Mouse (Mus musculus): ENCODE measurements at regions not wholly inside any gene's neighbourhood (a gene's known extent, or its start where the extent isn't known, plus 50 kb on each side); places are given as distances from the start of the nearest gene placed in this dataset.
A peak's percentile ranks its signal among the peaks of the same experiment; 100 is the strongest.

DNA sequence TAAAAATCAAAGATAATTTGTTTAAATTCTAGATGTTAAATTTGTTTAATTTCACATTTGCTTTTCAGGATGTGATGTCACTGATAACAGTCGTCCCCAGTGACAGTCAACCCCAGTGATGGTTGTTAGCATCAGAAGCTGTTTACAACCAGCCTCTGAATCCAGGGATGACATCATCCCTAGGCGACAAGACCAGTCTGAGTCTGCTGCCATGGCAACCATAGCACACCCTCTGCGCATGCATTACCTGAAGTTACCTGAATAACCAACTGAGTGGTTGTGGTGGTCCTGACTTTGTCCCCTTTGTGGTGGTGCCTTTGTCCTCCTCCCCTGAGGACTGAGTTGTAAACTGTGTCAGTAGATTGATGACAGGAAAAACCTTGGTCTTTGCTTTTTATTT is 92.0 kb upstream of the Zfp644 start:
- H3K36me3 ChIP-seq (ENCODE audit: control insufficient read depth, insufficient read depth, low read length): no peaks in the 10 kb centered on the region
- H3K9me3 ChIP-seq (ENCODE audit: control insufficient read depth, low read length): no peaks in the 10 kb centered on the region
- no peak overlapping the region for H3K27ac ChIP-seq (replicated peaks in 1 of 2; ENCODE audit: control insufficient read depth in 1 of 2, insufficient read depth in 1 of 2, low read depth in 2 of 2, low read length in 2 of 2)
- H3K4me1 ChIP-seq (ENCODE audit: control insufficient read depth in 2 of 2, insufficient read depth in 2 of 2, low read length in 2 of 2): peaks cover 0 to 3% of the 10 kb centered on the region in 2 experiments; a peak in 3 of 4 replicates
- H3K9ac ChIP-seq (ENCODE audit: low read length): no peak overlapping the region
- no peak for ATAC-seq (ENCODE audit: insufficient number of reproducible peaks, insufficient read depth, low FRiP score, low read depth)
- WGBS: 27% methylated on average over 3 of the region's 3 CpGs
- H3K4me3 ChIP-seq (ENCODE audit: control insufficient read depth in 1 of 2, insufficient read depth in 1 of 2, low read depth in 1 of 2, low read length in 2 of 2): no peak overlapping the region
- H3K27me3 ChIP-seq (ENCODE audit: control insufficient read depth, insufficient read depth, low read length): no peaks in the 10 kb centered on the region
- H3K4me2 ChIP-seq (ENCODE audit: low read length): no peak overlapping the region

GRCm38 (mm10) chr5:106785065-106785464 is 88.0 kb upstream of the Zfp644 start:
- ATAC-seq (ENCODE audit: insufficient number of reproducible peaks, insufficient read depth, low FRiP score, low read depth): no peak
- H3K27me3 ChIP-seq (ENCODE audit: control insufficient read depth, insufficient read depth, low read length): no peaks in the 10 kb centered on the region
- peak overlapping the region; percentile 83 for H3K4me2 ChIP-seq (ENCODE audit: low read length)
- peak overlapping the region; percentile 6 to 35; a peak in 3 of 4 replicates for H3K4me3 ChIP-seq (ENCODE audit: control insufficient read depth in 1 of 2, insufficient read depth in 1 of 2, low read depth in 1 of 2, low read length in 2 of 2)
- H3K27ac ChIP-seq (replicated peaks in 1 of 2; ENCODE audit: control insufficient read depth in 1 of 2, insufficient read depth in 1 of 2, low read depth in 2 of 2, low read length in 2 of 2): no peak overlapping the region
- WGBS: 66% methylated on average over 2 of the region's 2 CpGs
- H3K36me3 ChIP-seq (ENCODE audit: control insufficient read depth, insufficient read depth, low read length): no peaks in the 10 kb centered on the region
- H3K9me3 ChIP-seq (ENCODE audit: control insufficient read depth, low read length): no peaks in the 10 kb centered on the region
- no peak overlapping the region; the same call in 1 of the 2 replicates for H3K9ac ChIP-seq (ENCODE audit: low read length)
- H3K4me1 ChIP-seq (ENCODE audit: control insufficient read depth in 2 of 2, insufficient read depth in 2 of 2, low read length in 2 of 2): peaks cover 2 to 4% of the 10 kb centered on the region in 2 experiments

DNA sequence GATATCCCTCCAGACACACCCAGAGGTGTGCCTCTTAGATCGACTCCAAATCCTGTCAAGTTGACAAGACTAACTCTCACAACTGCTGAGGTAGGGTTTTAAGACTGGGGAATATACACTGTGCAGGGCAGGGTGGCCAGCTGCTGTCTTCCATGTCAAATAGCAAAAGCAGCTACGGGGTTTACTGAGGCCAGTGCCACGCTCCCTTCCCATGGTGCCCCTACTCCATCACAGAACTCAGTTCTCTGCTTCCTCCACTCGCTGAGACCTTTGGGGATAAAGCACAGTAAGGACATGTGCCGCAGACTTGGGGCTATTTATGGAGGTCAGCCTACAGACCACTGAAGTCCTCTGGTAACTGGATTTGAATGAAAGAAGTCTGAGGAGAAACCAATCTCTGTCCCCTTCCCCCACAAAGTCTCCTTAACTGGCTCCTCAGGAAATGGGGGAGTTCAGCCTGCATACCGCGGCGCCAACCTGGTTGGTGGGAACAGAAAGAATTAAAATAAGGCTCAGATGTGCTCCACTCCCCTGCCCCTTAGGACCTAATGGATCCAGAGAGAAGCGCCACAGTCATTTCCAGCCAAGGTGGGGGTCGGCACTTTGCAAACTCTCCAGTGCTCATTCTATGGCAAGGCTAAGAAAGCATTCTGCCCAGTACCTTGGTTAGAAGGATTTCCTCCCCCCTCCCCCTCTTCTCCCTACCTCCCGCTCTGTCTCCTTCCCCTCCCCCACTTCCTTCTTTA is 87.0 kb upstream of the Zfp644 start:
- peaks cover 2 to 4% of the 10 kb centered on the region in 2 experiments for H3K4me1 ChIP-seq (ENCODE audit: control insufficient read depth in 2 of 2, insufficient read depth in 2 of 2, low read length in 2 of 2)
- WGBS: 9% methylated on average over 11 of the region's 11 CpGs
- H3K27ac ChIP-seq (replicated peaks in 1 of 2; ENCODE audit: control insufficient read depth in 1 of 2, insufficient read depth in 1 of 2, low read depth in 2 of 2, low read length in 2 of 2): no peak overlapping the region
- no peaks in the 10 kb centered on the region for H3K27me3 ChIP-seq (ENCODE audit: control insufficient read depth, insufficient read depth, low read length)
- peak overlapping the region; percentile 13 to 35 for H3K4me3 ChIP-seq (ENCODE audit: control insufficient read depth in 1 of 2, insufficient read depth in 1 of 2, low read depth in 1 of 2, low read length in 2 of 2)
- no peaks in the 10 kb centered on the region for H3K36me3 ChIP-seq (ENCODE audit: control insufficient read depth, insufficient read depth, low read length)
- H3K9ac ChIP-seq (ENCODE audit: low read length): peak overlapping the region; percentile 58; the same call in 1 of the 2 replicates
- ATAC-seq (ENCODE audit: insufficient number of reproducible peaks, insufficient read depth, low FRiP score, low read depth): no peak; the same call in 1 of the 2 replicates
- H3K9me3 ChIP-seq (ENCODE audit: control insufficient read depth, low read length): no peaks in the 10 kb centered on the region
- H3K4me2 ChIP-seq (ENCODE audit: low read length): peak overlapping the region; percentile 83

GRCm38 (mm10) chr5:106780749-106781148 is 83.7 kb upstream of the Zfp644 start:
- ATAC-seq (ENCODE audit: insufficient number of reproducible peaks, insufficient read depth, low FRiP score, low read depth): no peak
- H3K27ac ChIP-seq (replicated peaks in 1 of 2; ENCODE audit: control insufficient read depth in 1 of 2, insufficient read depth in 1 of 2, low read depth in 2 of 2, low read length in 2 of 2): no peak overlapping the region
- H3K4me1 ChIP-seq (ENCODE audit: control insufficient read depth in 2 of 2, insufficient read depth in 2 of 2, low read length in 2 of 2): peaks cover 2 to 4% of the 10 kb centered on the region in 2 experiments
- no peak overlapping the region for H3K9ac ChIP-seq (ENCODE audit: low read length)
- WGBS: 91% methylated on average over 10 of the region's 10 CpGs
- no peak overlapping the region for H3K4me2 ChIP-seq (ENCODE audit: low read length)
- no peaks in the 10 kb centered on the region for H3K9me3 ChIP-seq (ENCODE audit: control insufficient read depth, low read length)
- no peak overlapping the region for H3K4me3 ChIP-seq (ENCODE audit: control insufficient read depth in 1 of 2, insufficient read depth in 1 of 2, low read depth in 1 of 2, low read length in 2 of 2)
- H3K36me3 ChIP-seq (ENCODE audit: control insufficient read depth, insufficient read depth, low read length): no peaks in the 10 kb centered on the region
- no peaks in the 10 kb centered on the region for H3K27me3 ChIP-seq (ENCODE audit: control insufficient read depth, insufficient read depth, low read length)

DNA sequence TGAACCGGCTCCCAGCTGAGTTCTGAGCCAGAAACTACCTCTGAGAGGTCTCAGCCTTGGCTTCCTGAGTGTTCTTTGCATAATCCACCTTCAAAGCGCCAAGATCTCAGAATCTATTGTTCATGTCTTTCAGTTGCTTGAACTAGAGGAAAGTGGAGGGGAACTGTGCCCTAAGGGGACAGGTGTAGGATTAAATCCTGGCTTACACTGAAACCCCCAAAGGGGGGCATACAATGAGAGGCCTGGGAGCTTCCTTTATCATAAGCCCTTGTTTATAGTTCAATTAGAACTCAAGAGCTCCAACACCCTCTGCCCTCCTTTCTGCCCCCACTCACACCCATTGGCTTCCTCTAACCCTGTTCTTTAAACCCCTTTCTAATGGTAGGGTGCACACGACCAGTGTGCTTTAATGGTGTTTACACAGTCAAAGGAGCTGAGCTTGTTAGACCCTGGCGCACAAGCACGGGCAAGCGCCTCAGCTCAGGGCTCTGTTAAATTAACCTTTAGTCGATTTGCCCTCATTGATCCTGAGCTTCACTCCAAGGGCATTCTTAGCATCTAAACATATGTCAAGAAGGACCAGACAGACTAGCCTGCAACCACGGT is 81.2 kb upstream of the Zfp644 start:
- Histone ChIP-seq H3K4me1 (ENCODE audit: control insufficient read depth in 2 of 2, insufficient read depth in 2 of 2, low read length in 2 of 2) (no peaks in the 10 kb centered on the region), H3K9me3 (ENCODE audit: control insufficient read depth, low read length) (no peaks in the 10 kb centered on the region), H3K4me3 (ENCODE audit: control insufficient read depth in 1 of 2, insufficient read depth in 1 of 2, low read depth in 1 of 2, low read length in 2 of 2) (no peak overlapping the region), H3K27ac (replicated peaks in 1 of 2; ENCODE audit: control insufficient read depth in 1 of 2, insufficient read depth in 1 of 2, low read depth in 2 of 2, low read length in 2 of 2) (no peak overlapping the region), H3K36me3 (ENCODE audit: control insufficient read depth, insufficient read depth, low read length) (no peaks in the 10 kb centered on the region), H3K4me2 (ENCODE audit: low read length) (no peak overlapping the region), H3K9ac (ENCODE audit: low read length) (no peak overlapping the region), H3K27me3 (ENCODE audit: control insufficient read depth, insufficient read depth, low read length) (no peaks in the 10 kb centered on the region)
- no peak for ATAC-seq (ENCODE audit: insufficient number of reproducible peaks, insufficient read depth, low FRiP score, low read depth)
- 59% methylated on average over 8 of the region's 8 CpGs for WGBS

DNA sequence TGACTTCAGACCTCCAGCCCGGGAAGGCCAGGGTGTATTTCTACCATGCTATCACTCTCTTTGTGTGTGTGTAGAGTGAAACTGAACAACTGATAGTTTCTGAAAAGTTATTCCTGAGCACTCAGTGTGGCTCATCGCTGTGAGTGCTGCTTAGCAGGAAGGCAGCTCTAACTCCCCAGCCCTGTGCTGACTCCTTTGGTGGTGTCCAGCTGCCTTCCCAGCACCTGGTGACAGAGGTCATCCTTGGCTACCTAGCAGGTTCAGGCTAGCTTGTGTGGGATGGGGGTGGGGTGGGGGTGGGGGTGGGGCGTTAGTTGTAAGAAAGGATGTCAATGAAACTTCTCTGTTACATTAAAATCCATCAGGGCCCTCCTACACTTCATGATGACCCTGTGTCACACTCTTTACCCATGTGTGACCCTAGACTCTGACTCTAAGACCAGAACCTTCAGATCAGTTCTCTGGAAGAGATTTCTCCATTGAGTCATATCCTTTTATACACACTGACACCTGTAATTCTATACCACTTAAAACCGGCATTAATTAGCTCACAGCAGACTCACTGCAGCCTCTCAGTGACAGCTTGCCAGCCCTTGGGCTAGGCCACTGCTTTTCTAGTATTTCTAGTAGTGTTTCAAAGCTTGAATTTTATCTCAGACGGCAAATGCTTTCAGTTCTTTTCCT is 78.1 kb upstream of the Zfp644 start:
- H3K27ac ChIP-seq (replicated peaks in 1 of 2; ENCODE audit: control insufficient read depth in 1 of 2, insufficient read depth in 1 of 2, low read depth in 2 of 2, low read length in 2 of 2): no peak overlapping the region
- ATAC-seq (ENCODE audit: insufficient number of reproducible peaks, insufficient read depth, low FRiP score, low read depth): no peak
- no peak overlapping the region for H3K9ac ChIP-seq (ENCODE audit: low read length)
- H3K27me3 ChIP-seq (ENCODE audit: control insufficient read depth, insufficient read depth, low read length): no peaks in the 10 kb centered on the region
- no peaks in the 10 kb centered on the region for H3K4me1 ChIP-seq (ENCODE audit: control insufficient read depth in 2 of 2, insufficient read depth in 2 of 2, low read length in 2 of 2)
- H3K4me3 ChIP-seq (ENCODE audit: control insufficient read depth in 1 of 2, insufficient read depth in 1 of 2, low read depth in 1 of 2, low read length in 2 of 2): no peak overlapping the region
- no peak overlapping the region for H3K4me2 ChIP-seq (ENCODE audit: low read length)
- no peaks in the 10 kb centered on the region for H3K9me3 ChIP-seq (ENCODE audit: control insufficient read depth, low read length)
- no peaks in the 10 kb centered on the region for H3K36me3 ChIP-seq (ENCODE audit: control insufficient read depth, insufficient read depth, low read length)
- 46% methylated on average over 5 of the region's 5 CpGs for WGBS

GRCm38 (mm10) chr5:106773201-106773934 is 76.3 kb upstream of the Zfp644 start:
- H3K27ac ChIP-seq (replicated peaks in 1 of 2; ENCODE audit: control insufficient read depth in 1 of 2, insufficient read depth in 1 of 2, low read depth in 2 of 2, low read length in 2 of 2): no peak overlapping the region

More at GRCm38 (mm10) chr5:106773201-106773934, 76.3 kb upstream of the Zfp644 start:
- ATAC-seq (ENCODE audit: insufficient number of reproducible peaks, insufficient read depth, low FRiP score, low read depth): no peak
- no peaks in the 10 kb centered on the region for H3K9me3 ChIP-seq (ENCODE audit: control insufficient read depth, low read length)
- 61% methylated on average over 3 of the region's 3 CpGs for WGBS
- H3K9ac ChIP-seq (ENCODE audit: low read length): no peak overlapping the region
- no peaks in the 10 kb centered on the region for H3K36me3 ChIP-seq (ENCODE audit: control insufficient read depth, insufficient read depth, low read length)
- no peaks in the 10 kb centered on the region for H3K27me3 ChIP-seq (ENCODE audit: control insufficient read depth, insufficient read depth, low read length)
- no peak overlapping the region for H3K4me3 ChIP-seq (ENCODE audit: control insufficient read depth in 1 of 2, insufficient read depth in 1 of 2, low read depth in 1 of 2, low read length in 2 of 2)
- no peaks in the 10 kb centered on the region for H3K4me1 ChIP-seq (ENCODE audit: control insufficient read depth in 2 of 2, insufficient read depth in 2 of 2, low read length in 2 of 2)
- H3K4me2 ChIP-seq (ENCODE audit: low read length): no peak overlapping the region
